Mouse (Mus musculus) bone marrow, adult 2 months (tissue): ENCODE data around the gene Myf5.

Source experiments
- CTCF ChIP-seq: fragments of 200-500 bp; IDR thresholded peaks from 2 replicates; pipeline ENCODE4 v1.5.1; 2011; ENCODE audit warnings: low read length, control low read depth; ENCODE audit not compliant: control insufficient read depth, insufficient read depth
- POLR2A ChIP-seq: fragments of 200-500 bp; IDR thresholded peaks from 2 replicates; pipeline ENCODE4 v1.6.1; 2011; ENCODE audit warnings: low read depth, mild to moderate bottlenecking, control low read depth, low read length, borderline replicate concordance; ENCODE audit not compliant: control insufficient read depth

DNA sequence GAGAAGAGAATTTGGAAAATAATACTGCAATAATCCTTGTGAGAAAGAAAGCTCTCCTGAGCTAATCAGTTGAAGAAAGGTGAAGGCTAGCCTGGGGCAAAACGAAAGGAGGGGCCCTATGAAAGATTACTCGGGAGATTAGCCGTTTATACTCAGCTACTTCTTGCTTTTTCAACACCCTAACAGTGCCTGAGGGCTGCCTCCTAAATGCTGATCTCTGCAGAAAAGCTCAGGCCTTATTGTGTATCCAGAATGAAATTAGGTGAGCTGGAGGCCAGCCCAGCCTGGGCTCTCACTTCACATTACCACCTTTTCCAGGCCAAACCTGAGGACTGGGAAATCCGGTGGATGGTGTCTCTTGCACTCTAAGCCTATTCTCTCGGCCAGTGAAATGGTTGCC is 49.0 kb downstream of the Myf5 start:
- TF ChIP-seq CTCF, result no peak
- no peak for TF ChIP-seq POLR2A
